Mouse (Mus musculus): ENCODE measurements at regions not wholly inside any gene's neighbourhood (a gene's known extent, or its start where the extent isn't known, plus 50 kb on each side); places are given as distances from the start of the nearest gene placed in this dataset.
"Not testable (repeated sequence)": the region's sequence is repeated elsewhere in the genome, so short reads cannot be mapped to it uniquely, and the experiment has no call there.

GRCm38 (mm10) chr13:5607462-5607861 is 253.8 kb upstream of the Klf6 start:
- no peak for DNase-seq (ENCODE audit: low spot score)

GRCm38 (mm10) chr13:5614186-5614737 is 247.0 kb upstream of the Klf6 start:
- DNase-seq (ENCODE audit: low spot score): no peak

- no peak for DNase-seq (ENCODE audit: low spot score)
Observed at GRCm38 (mm10) chr13:5614833-5615232, 246.4 kb upstream of the Klf6 start.

GRCm38 (mm10) chr13:5615327-5615726 is 246.0 kb upstream of the Klf6 start:
- DNase-seq (ENCODE audit: low spot score): no peak

GRCm38 (mm10) chr13:5628124-5628523 is 233.2 kb upstream of the Klf6 start:
- no peak for DNase-seq (ENCODE audit: low spot score)

- DNase-seq (ENCODE audit: low spot score): no peak
Observed at GRCm38 (mm10) chr13:5634960-5635359, 226.3 kb upstream of the Klf6 start.

- DNase-seq (ENCODE audit: low spot score): no peak
Observed at GRCm38 (mm10) chr13:5641743-5642510, 219.4 kb upstream of the Klf6 start.

- no peak for DNase-seq (ENCODE audit: low spot score)
Observed at GRCm38 (mm10) chr13:5648276-5648675, 213.0 kb upstream of the Klf6 start.

- DNase-seq (ENCODE audit: low spot score): no peak
Observed at GRCm38 (mm10) chr13:5657556-5657955, 203.7 kb upstream of the Klf6 start.

GRCm38 (mm10) chr13:5666235-5667007 is 194.9 kb upstream of the Klf6 start:
- no peak for DNase-seq (ENCODE audit: low spot score)

- DNase-seq (ENCODE audit: low spot score): no peak
Observed at GRCm38 (mm10) chr13:5675668-5676067, 185.6 kb upstream of the Klf6 start.

- DNase-seq (ENCODE audit: low spot score): no peak
Observed at GRCm38 (mm10) chr13:5690124-5690523, 171.2 kb upstream of the Klf6 start.

- not testable (repeated sequence) for DNase-seq (ENCODE audit: low spot score)
Observed at GRCm38 (mm10) chr13:5690680-5691079, 170.6 kb upstream of the Klf6 start.

- DNase-seq (ENCODE audit: low spot score): no peak
Observed at GRCm38 (mm10) chr13:5694626-5695025, 166.7 kb upstream of the Klf6 start.

GRCm38 (mm10) chr13:5695581-5695980 is 165.7 kb upstream of the Klf6 start:
- not testable (repeated sequence) for DNase-seq (ENCODE audit: low spot score)

- no peak for DNase-seq (ENCODE audit: low spot score)
Observed at GRCm38 (mm10) chr13:5696377-5696776, 164.9 kb upstream of the Klf6 start.

GRCm38 (mm10) chr13:5697329-5697728 is 164.0 kb upstream of the Klf6 start:
- DNase-seq (ENCODE audit: low spot score): not testable (repeated sequence)

- DNase-seq (ENCODE audit: low spot score): no peak
Observed at GRCm38 (mm10) chr13:5702071-5702470, 159.2 kb upstream of the Klf6 start.

- DNase-seq (ENCODE audit: low spot score): no peak
Observed at GRCm38 (mm10) chr13:5704991-5705390, 156.3 kb upstream of the Klf6 start.

GRCm38 (mm10) chr13:5711646-5712045 is 149.6 kb upstream of the Klf6 start:
- DNase-seq (ENCODE audit: low spot score): no peak

- DNase-seq (ENCODE audit: low spot score): peak; percentile 8
Observed at GRCm38 (mm10) chr13:5713195-5713863, 148.0 kb upstream of the Klf6 start.

GRCm38 (mm10) chr13:5714191-5714591 is 147.1 kb upstream of the Klf6 start:
- DNase-seq (ENCODE audit: low spot score): peak; percentile 28

Data from ovary, adult 18-20 months (tissue).